Mouse (Mus musculus) heart, embryonic 10.5 days (tissue): ENCODE results near the gene Pik3ip1. TPM values are rescaled to one million over a fixed set of nuclear protein-coding genes. Genes with fewer than 3 reads are reported as not detected.

ENCODE experiments used
- polyA plus RNA-seq: library from polyadenylated mRNA; unstranded; fragments of >200 nt; fragmentation: Nextera tagmentation; extraction: Ambion mirVana; gene quantifications from 2 replicates; pipeline ENCODE4 v1.2.1, GENCODE M21; 2016

Pik3ip1 gene
- polyA plus RNA-seq, 1 experiment from 2014 or later = 7.9 TPM

Other genes starting within 250 kb of the Pik3ip1 start
- 10.3 and 11.7 TPM in 2 replicates for gene Sfi1, start 136.9 kb upstream of the Pik3ip1 start, polyA plus RNA-seq
- 42.4 and 51.0 TPM in 2 replicates for gene Eif4enif1, start 128.0 kb upstream of the Pik3ip1 start, polyA plus RNA-seq
- 217 and 263 TPM in 2 replicates for gene Drg1, start 64.0 kb upstream of the Pik3ip1 start, polyA plus RNA-seq
- 32.0 and 49.1 TPM in 2 replicates for gene Patz1, start 41.5 kb upstream of the Pik3ip1 start, polyA plus RNA-seq
- gene Limk2, start 78.8 kb downstream of the Pik3ip1 start, polyA plus RNA-seq = 68.8 and 73.9 TPM in 2 replicates
- gene Rnf185, start 122.0 kb downstream of the Pik3ip1 start, polyA plus RNA-seq = 29.8 and 31.0 TPM in 2 replicates
- gene Pla2g3, start 157.9 kb downstream of the Pik3ip1 start, polyA plus RNA-seq = 0.21 and 0.70 TPM in 2 replicates
- gene Inpp5j, start 174.4 kb downstream of the Pik3ip1 start, polyA plus RNA-seq = 2.8 and 9.7 TPM in 2 replicates
- gene Selenom, start 184.3 kb downstream of the Pik3ip1 start, polyA plus RNA-seq = 66.3 and 87.5 TPM in 2 replicates
- 69.5 and 91.2 TPM in 2 replicates for gene Smtn, start 210.2 kb downstream of the Pik3ip1 start, polyA plus RNA-seq